Mouse (Mus musculus) CH12.LX (cell line): ENCODE results near the gene Jsrp1. TPM values are rescaled to one million over a fixed set of nuclear protein-coding genes. Genes with fewer than 3 reads are reported as not detected.

Experiments
- DNase-seq: peaks from one replicate; pipeline ENCODE4 v3.0.0-alpha.2; 2013; ENCODE audit errors: extremely low read depth
- H3K27ac ChIP-seq: 2 replicates; pipeline ENCODE4 v1.5.1; 2012; ENCODE audit warnings: low read depth, mild to moderate bottlenecking, control low read depth, moderate library complexity; ENCODE audit not compliant: insufficient read depth
- H3K27me3 ChIP-seq: replicated peaks from 2 replicates; pipeline ENCODE3; 2012; ENCODE audit warnings: inconsistent platforms
- H3K36me3 ChIP-seq, 2 experiments: replicated peaks in 1 of 2; 2 replicates each; pipeline versions ENCODE3 to v1.6.1; 2012; ENCODE audit warnings: inconsistent platforms in 1 of 2, low read length in 1 of 2, mild to moderate bottlenecking in 1 of 2, mixed read lengths in 1 of 2, moderate library complexity in 1 of 2; ENCODE audit not compliant: control insufficient read depth in 1 of 2, insufficient read depth in 1 of 2
- H3K4me1 ChIP-seq, 2 experiments: 2 replicates each; pipeline ENCODE4 v1.6.1; 2012; ENCODE audit warnings: inconsistent platforms in 1 of 2, moderate library complexity in 1 of 2; ENCODE audit not compliant: insufficient read depth in 2 of 2, control insufficient read depth in 1 of 2
- H3K4me2 ChIP-seq: 2 replicates; pipeline ENCODE4 v1.6.1; 2012; ENCODE audit warnings: low read depth, mild to moderate bottlenecking, control low read depth; ENCODE audit not compliant: poor library complexity, insufficient read depth, severe bottlenecking
- H3K4me3 ChIP-seq, 3 experiments: fragments of 150-350 bp in 1 of 3; sonication (generic) in 1 of 3; replicated peaks in 1 of 3; 2 replicates each; pipeline versions ENCODE3 to v1.5.1; 2011 to 2012; ENCODE audit warnings: low read depth in 2 of 3, low read length in 2 of 3, mild to moderate bottlenecking in 2 of 3, moderate library complexity in 2 of 3, control low read depth in 1 of 3, improper control_type of control experiment in 1 of 3, inconsistent platforms in 1 of 3, mixed read lengths in 1 of 3; ENCODE audit not compliant: poor library complexity in 1 of 3
- H3K79me2 ChIP-seq: replicated peaks from 2 replicates; pipeline ENCODE4 v1.6.1; 2012; ENCODE audit warnings: mild to moderate bottlenecking, moderate library complexity; ENCODE audit not compliant: control insufficient read depth, poor library complexity, insufficient read depth, severe bottlenecking; ENCODE audit errors: extremely low read depth
- H3K9ac ChIP-seq: 2 replicates; pipeline ENCODE4 v1.6.1; 2012; ENCODE audit warnings: low read depth, mild to moderate bottlenecking, control low read depth, moderate library complexity; ENCODE audit not compliant: insufficient read depth
- H3K9me3 ChIP-seq: replicated peaks from 2 replicates; pipeline ENCODE3; 2012; ENCODE audit warnings: low read length, inconsistent platforms, mixed read lengths
- BHLHE40 ChIP-seq: IDR thresholded peaks from 2 replicates; pipeline ENCODE4 v1.6.1; 2011; ENCODE audit warnings: mild to moderate bottlenecking, low read depth, low read length, improper control_type of control experiment
- CHD1 ChIP-seq: IDR thresholded peaks from 2 replicates; pipeline ENCODE4 v1.6.1; 2012; ENCODE audit warnings: low read depth, low read length, improper control_type of control experiment, inconsistent platforms
- CHD2 ChIP-seq: IDR thresholded peaks from 2 replicates; pipeline ENCODE4 v1.6.1; 2011; ENCODE audit warnings: low read length, improper control_type of control experiment
- E2F4 ChIP-seq: IDR thresholded peaks from 2 replicates; pipeline ENCODE4 v1.6.1; 2011; ENCODE audit warnings: low read depth, low read length, improper control_type of control experiment; ENCODE audit not compliant: insufficient replicate concordance
- ELF1 ChIP-seq: IDR thresholded peaks from 2 replicates; pipeline ENCODE4 v1.6.1; 2014; ENCODE audit warnings: low read depth, mild to moderate bottlenecking, inconsistent platforms, low read length, improper control_type of control experiment
- ETS1 ChIP-seq: conservative IDR thresholded peaks from 2 replicates; pipeline ENCODE4 v1.6.1; 2012; ENCODE audit warnings: low read depth, mild to moderate bottlenecking, inconsistent platforms, low read length, improper control_type of control experiment, moderate library complexity
- GABPA ChIP-seq: IDR thresholded peaks from 2 replicates; pipeline ENCODE4 v1.6.1; 2012; ENCODE audit warnings: low read depth, low read length, improper control_type of control experiment, inconsistent platforms; ENCODE audit not compliant: insufficient replicate concordance
- HCFC1 ChIP-seq: IDR thresholded peaks from 2 replicates; pipeline ENCODE4 v1.6.1; 2012; ENCODE audit warnings: low read depth, mild to moderate bottlenecking, inconsistent platforms, low read length, improper control_type of control experiment
- JUN ChIP-seq: IDR thresholded peaks from 2 replicates; pipeline ENCODE4 v1.6.1; 2011; ENCODE audit warnings: low read depth, mild to moderate bottlenecking, low read length, improper control_type of control experiment, moderate library complexity; ENCODE audit not compliant: insufficient read depth
- JUND ChIP-seq: conservative IDR thresholded peaks from 2 replicates; pipeline ENCODE4 v1.6.1; 2011; ENCODE audit warnings: low read depth, low read length, improper control_type of control experiment
- KAT2A ChIP-seq: IDR thresholded peaks from 2 replicates; pipeline ENCODE4 v1.6.1; 2012; ENCODE audit warnings: low read length, improper control_type of control experiment, inconsistent platforms; ENCODE audit not compliant: insufficient replicate concordance
- MAX ChIP-seq: IDR thresholded peaks from 2 replicates; pipeline ENCODE4 v1.6.1; 2011; ENCODE audit warnings: low read length, improper control_type of control experiment
- MAZ ChIP-seq: IDR thresholded peaks from 2 replicates; pipeline ENCODE4 v1.6.1; 2012; ENCODE audit warnings: low read depth, mild to moderate bottlenecking, inconsistent platforms, low read length, improper control_type of control experiment, moderate library complexity
- MEF2A ChIP-seq: IDR thresholded peaks from 2 replicates; pipeline ENCODE4 v1.6.1; 2014; ENCODE audit warnings: low read depth, mild to moderate bottlenecking, inconsistent platforms, low read length, improper control_type of control experiment, borderline replicate concordance
- MXI1 ChIP-seq: IDR thresholded peaks from 2 replicates; pipeline ENCODE4 v1.6.1; 2011; ENCODE audit warnings: mild to moderate bottlenecking, low read depth, low read length, improper control_type of control experiment
- MYC ChIP-seq: IDR thresholded peaks from 2 replicates; pipeline ENCODE4 v1.6.1; 2011; ENCODE audit warnings: low read depth, mild to moderate bottlenecking, improper control_type of control experiment, low read length
- NELFE ChIP-seq: IDR thresholded peaks from 2 replicates; pipeline ENCODE4 v1.6.1; 2011; ENCODE audit warnings: low read depth, low read length, improper control_type of control experiment
- NRF1 ChIP-seq: IDR thresholded peaks from 2 replicates; pipeline ENCODE4 v1.6.1; 2014; ENCODE audit warnings: low read depth, mild to moderate bottlenecking, inconsistent platforms, low read length, improper control_type of control experiment, moderate library complexity
- POLR2A ChIP-seq: IDR thresholded peaks from 2 replicates; pipeline ENCODE4 v1.6.1; 2011; ENCODE audit warnings: low read depth, mild to moderate bottlenecking, improper control_type of control experiment, low read length
- POLR2AphosphoS2 ChIP-seq: IDR thresholded peaks from 2 replicates; pipeline ENCODE4 v1.6.1; 2011; ENCODE audit warnings: low read depth, low read length, improper control_type of control experiment
- RAD21 ChIP-seq: IDR thresholded peaks from 2 replicates; pipeline ENCODE4 v1.6.1; 2011; ENCODE audit warnings: low read depth, mild to moderate bottlenecking, low read length, improper control_type of control experiment, moderate library complexity
- RCOR1 ChIP-seq: conservative IDR thresholded peaks from 2 replicates; pipeline ENCODE4 v1.6.1; 2012; ENCODE audit warnings: low read depth, mild to moderate bottlenecking, inconsistent platforms, low read length, improper control_type of control experiment
- SIN3A ChIP-seq: IDR thresholded peaks from 2 replicates; pipeline ENCODE4 v1.6.1; 2012; ENCODE audit warnings: low read length, improper control_type of control experiment, inconsistent platforms
- SMC3 ChIP-seq: IDR thresholded peaks from 2 replicates; pipeline ENCODE4 v1.6.1; 2011; ENCODE audit warnings: low read depth, low read length, improper control_type of control experiment
- TBP ChIP-seq: conservative IDR thresholded peaks from 2 replicates; pipeline ENCODE4 v1.6.1; 2011; ENCODE audit warnings: low read depth, low read length, improper control_type of control experiment
- TCF12 ChIP-seq: IDR thresholded peaks from 2 replicates; pipeline ENCODE4 v1.6.1; 2014; ENCODE audit warnings: low read depth, mild to moderate bottlenecking, inconsistent platforms, low read length, improper control_type of control experiment
- UBTF ChIP-seq: IDR thresholded peaks from 2 replicates; pipeline ENCODE4 v1.6.1; 2012; ENCODE audit warnings: low read depth, mild to moderate bottlenecking, inconsistent platforms, low read length, improper control_type of control experiment, moderate library complexity
- USF1 ChIP-seq: IDR thresholded peaks from 2 replicates; pipeline ENCODE4 v1.6.1; 2014; ENCODE audit warnings: low read depth, mild to moderate bottlenecking, inconsistent platforms, low read length, improper control_type of control experiment
- USF2 ChIP-seq: conservative IDR thresholded peaks from 2 replicates; pipeline ENCODE4 v1.6.1; 2011; ENCODE audit warnings: low read depth, low read length, improper control_type of control experiment
- ZMIZ1 ChIP-seq: IDR thresholded peaks from 2 replicates; pipeline ENCODE4 v1.6.1; 2012; ENCODE audit warnings: low read depth, mild to moderate bottlenecking, inconsistent platforms, low read length, improper control_type of control experiment
- ZNF384 ChIP-seq: IDR thresholded peaks from 2 replicates; pipeline ENCODE4 v1.6.1; 2012; ENCODE audit warnings: low read depth, low read length, improper control_type of control experiment, inconsistent platforms
- dilution Hi-C: fragments of 300-500 bp; cut with MboI; formaldehyde crosslinking; loops from 2 replicates; pipeline ENCODE4 v1.14.3; 2020; ENCODE audit warnings: low sequenced_read_pairs; ENCODE audit not compliant: extremely low pct_unique_long_range_greater_than_20kb, extremely low pct_ligation_motif_present
- in situ Hi-C: fragments of 300-500 bp; cut with MboI; formaldehyde crosslinking; loops from 3 replicates; pipeline ENCODE4 v1.14.3; 2019; ENCODE audit warnings: low sequenced_read_pairs, low pct_ligation_motif_present, low pct_unique_long_range_greater_than_20kb, mixed read lengths
- polyA plus RNA-seq: library from polyadenylated mRNA; unstranded; fragments of >175 nt; gene quantifications from 2 replicates; pipeline ENCODE4 v1.2.1, GENCODE M21; 2012; ENCODE audit warnings: low read depth; ENCODE audit not compliant: insufficient read length
- total RNA-seq, 2 experiments: library from RNA; depleted of rRNA; stranded (reverse); fragments of 300-350 nt in 1 of 2; fragments of >200 nt in 1 of 2; gene quantifications; 2 replicates each; pipeline ENCODE4 v1.2.3; 2012 to 2014

Jsrp1 gene
- total and polyA plus RNA-seq, 3 experiments, result 0.35 to 1.1 (median 0.72) TPM

DNA sequence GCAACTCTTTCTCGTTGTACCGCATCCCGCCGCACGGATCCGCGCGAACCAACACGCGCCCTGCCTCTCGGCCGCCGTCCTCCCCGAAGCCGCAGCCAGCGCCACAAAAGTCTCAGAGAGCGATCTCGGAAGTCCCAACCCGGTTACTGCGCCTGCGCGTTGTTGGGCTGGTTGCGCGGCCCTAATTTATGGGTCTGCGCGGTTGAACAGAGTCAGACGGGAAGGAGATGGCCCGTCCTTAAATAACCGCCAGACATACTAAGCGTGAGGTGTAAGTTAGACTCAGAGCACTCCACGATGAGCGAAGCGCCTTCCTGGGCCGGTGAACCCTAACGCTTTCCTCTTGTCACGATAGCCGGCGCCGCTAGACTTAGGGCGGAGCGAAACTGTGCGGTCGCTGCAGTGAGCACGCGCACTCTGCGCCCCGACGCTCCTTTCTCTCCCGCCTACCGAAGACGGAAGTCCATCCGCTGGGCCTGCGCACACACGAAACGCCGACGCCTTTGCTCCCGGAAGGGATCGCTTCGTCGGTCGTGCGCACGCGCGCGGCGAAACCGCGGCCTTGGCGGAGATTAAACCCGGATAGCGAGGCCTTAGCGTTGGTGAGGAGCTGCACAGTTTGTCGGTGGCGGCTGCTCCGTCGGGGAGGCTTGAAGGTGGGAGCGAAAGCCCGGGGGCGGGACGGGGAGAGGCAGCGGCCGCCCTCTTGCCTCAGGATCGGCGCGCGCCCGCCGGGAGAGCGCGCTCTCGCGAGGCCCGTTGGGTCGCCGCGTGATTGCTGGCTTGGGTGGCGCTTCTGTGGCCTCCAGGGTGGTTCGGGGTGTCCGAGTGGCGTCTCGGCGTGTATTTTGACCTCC, 14.9 kb downstream of the Jsrp1 start, which contains the start of the genes Sf3a2 and Plekhj1:
Sf3a2 (plus strand) TSS at position 49 of the 857 bp plus-strand sequence.
Plekhj1 (minus strand) TSS at position 477 of the 857 bp plus-strand sequence.
- in situ Hi-C loops, result loop anchor here (5.0 kb wide), 1 partner anchor 36 kb away; no protein-coding TSS in a partner anchor
- dilution Hi-C loops, result no loop called here
- H3K27ac ChIP-seq, result peak within 1 kb of the TSS; percentile 91
- DNase-seq, result peak; percentile 96
- peak within 1 kb of the TSS; percentile 99 for H3K9ac ChIP-seq
- no peaks in the 10 kb centered on the region for H3K9me3 ChIP-seq
- H3K27me3 ChIP-seq, result no peaks in the 10 kb centered on the region
- peak within 1 kb of the TSS; percentile 68 to 94 (median 87) for H3K4me3 ChIP-seq
- H3K4me2 ChIP-seq, result peak within 1 kb of the TSS; percentile 75
- H3K36me3 ChIP-seq, result peaks cover 52 to 68% of the 10 kb centered on the region in 2 experiments
- H3K4me1 ChIP-seq, result peaks cover 10 to 33% of the 10 kb centered on the region in 2 experiments
- TF ChIP-seq RAD21, result no peak
- TF ChIP-seq SIN3A, result no peak; the same call in none of the 2 replicates
- TF ChIP-seq SMC3, result no peak
- no peak for TF ChIP-seq MEF2A
- TF ChIP-seq BHLHE40, result peak; percentile 41; the same call in 1 of the 2 replicates
- TF ChIP-seq MXI1, result peak; percentile 71; the same call in 1 of the 2 replicates
- TF ChIP-seq MYC, result peak; percentile 83
- TF ChIP-seq GABPA, result no peak; the same call in 1 of the 2 replicates
- TF ChIP-seq JUN, result no peak
- no peak for TF ChIP-seq CHD1
- no peak for TF ChIP-seq UBTF
- peak; percentile 76 for TF ChIP-seq NELFE
- peak; percentile 59 for TF ChIP-seq ZMIZ1
- TF ChIP-seq ETS1, result no peak
- TF ChIP-seq MAZ, result no peak
- no peak for TF ChIP-seq JUND
- peak; percentile 61 for TF ChIP-seq TCF12
- TF ChIP-seq ZNF384, result no peak
- peak; percentile 88 for TF ChIP-seq NRF1
- TF ChIP-seq ELF1, result peak; percentile 94
- TF ChIP-seq KAT2A, result peak; percentile 94
- no peak for TF ChIP-seq RCOR1
- peak; percentile 88 for TF ChIP-seq MAX
- peak; percentile 88 for TF ChIP-seq HCFC1
- peak; percentile 71 for TF ChIP-seq TBP
- no peak for TF ChIP-seq USF2
- peak; percentile 70; the same call in 1 of the 2 replicates for TF ChIP-seq POLR2AphosphoS2
- peak; percentile 94 for TF ChIP-seq POLR2A
- peak; percentile 44; the same call in 1 of the 2 replicates for TF ChIP-seq E2F4
- TF ChIP-seq USF1, result no peak; the same call in 1 of the 2 replicates
- TF ChIP-seq CHD2, result peak; percentile 95
- TF ChIP-seq, all 38 proteins: peak for 16
- peaks cover 47% of the 10 kb centered on the region for H3K79me2 ChIP-seq
